Mouse (Mus musculus) forebrain, postnatal 0 days (tissue): ENCODE measurements around the gene H2-DMa. TPM values are rescaled to one million over a fixed set of nuclear protein-coding genes. Genes with fewer than 3 reads are reported as not detected.

Experiments used
- ATAC-seq: fragments of 200-750 bp; cut with Nextera tagmentation; 2 replicates; pipeline ENCODE4 v1.8.0; 2017; ENCODE audit warnings: mild to moderate bottlenecking, moderate library complexity
- DNase-seq: peaks from one replicate; pipeline ENCODE4 v3.0.0-alpha.2; 2015
- H3K27ac ChIP-seq: fragments of 300-500 bp; sonication (generic); 2 replicates; pipeline ENCODE4 v1.5.1; 2014; ENCODE audit warnings: low read depth, mild to moderate bottlenecking, antibody characterized with exemption, low read length, moderate library complexity, mixed read lengths
- H3K27me3 ChIP-seq: fragments of 300-500 bp; sonication (generic); 2 replicates; pipeline ENCODE4 v1.6.1; 2014; ENCODE audit warnings: mild to moderate bottlenecking, low read length, mixed read lengths; ENCODE audit not compliant: insufficient read depth
- H3K36me3 ChIP-seq: fragments of 300-500 bp; sonication (generic); 2 replicates; pipeline ENCODE4 v1.6.1; 2014; ENCODE audit warnings: mild to moderate bottlenecking, moderate library complexity; ENCODE audit not compliant: insufficient read depth
- H3K4me1 ChIP-seq: fragments of 300-500 bp; sonication (generic); 2 replicates; pipeline ENCODE4 v1.6.1; 2014; ENCODE audit warnings: antibody characterized with exemption; ENCODE audit not compliant: insufficient read depth
- H3K4me2 ChIP-seq: fragments of 300-500 bp; sonication (generic); 2 replicates; pipeline ENCODE4 v1.6.1; 2014; ENCODE audit warnings: low read depth, mild to moderate bottlenecking, moderate library complexity
- H3K4me3 ChIP-seq: fragments of 300-500 bp; sonication (generic); 2 replicates; pipeline ENCODE4 v1.5.1; 2014; ENCODE audit warnings: low read depth, low read length, mixed read lengths
- H3K9ac ChIP-seq: fragments of 300-500 bp; sonication (generic); 2 replicates; pipeline ENCODE4 v1.6.1; 2014; ENCODE audit warnings: mild to moderate bottlenecking
- H3K9me3 ChIP-seq: fragments of 300-500 bp; sonication (generic); 2 replicates; pipeline ENCODE4 v1.6.1; 2016; ENCODE audit warnings: low read length
- CTCF ChIP-seq: sonication (generic); IDR thresholded peaks from 2 replicates; pipeline ENCODE4 v1.5.1; 2016; ENCODE audit warnings: antibody characterized with exemption, control low read depth, low read depth
- WGBS: fragments of 180-500 bp; shearing (Covaris S2); extraction: QIAGEN DNeasy Blood & Tissue Kit; methylation state at CpG from one replicate; pipeline ENCODE4 v1.1.7; 2014; 5-methylcytosine and 5-hydroxymethylcytosine counted together
- polyA plus RNA-seq: library from polyadenylated mRNA; unstranded; fragments of >200 nt; fragmentation: Nextera tagmentation; extraction: Ambion mirVana; gene quantifications from 2 replicates; pipeline ENCODE4 v1.2.1, GENCODE M21; 2015
- total RNA-seq: library from RNA; depleted of rRNA; stranded (reverse); fragments of >200 nt; gene quantifications from 2 replicates; pipeline ENCODE4 v1.2.3, GENCODE M21; 2014

Gene H2-DMa
- total and polyA plus RNA-seq, 2 experiments from 2014 or later, result 23.5 to 25.7 TPM

GRCm38 (mm10) chr17:34096497-34097010 lies 22.8 kb upstream of the H2-DMa start:
- H3K4me3 ChIP-seq, result no peak overlapping the region
- no peaks in the 10 kb centered on the region for H3K27me3 ChIP-seq
- H3K4me2 ChIP-seq, result no peak overlapping the region
- H3K27ac ChIP-seq, result no peak overlapping the region
- ATAC-seq, result no peak
- WGBS, result 75% methylated on average over 3 of the region's 3 CpGs
- no peak overlapping the region for H3K9ac ChIP-seq
- TF ChIP-seq CTCF, result no peak
- no peaks in the 10 kb centered on the region for H3K36me3 ChIP-seq
- DNase-seq, result no peak
- H3K9me3 ChIP-seq, result no peaks in the 10 kb centered on the region
- no peaks in the 10 kb centered on the region for H3K4me1 ChIP-seq

DNA sequence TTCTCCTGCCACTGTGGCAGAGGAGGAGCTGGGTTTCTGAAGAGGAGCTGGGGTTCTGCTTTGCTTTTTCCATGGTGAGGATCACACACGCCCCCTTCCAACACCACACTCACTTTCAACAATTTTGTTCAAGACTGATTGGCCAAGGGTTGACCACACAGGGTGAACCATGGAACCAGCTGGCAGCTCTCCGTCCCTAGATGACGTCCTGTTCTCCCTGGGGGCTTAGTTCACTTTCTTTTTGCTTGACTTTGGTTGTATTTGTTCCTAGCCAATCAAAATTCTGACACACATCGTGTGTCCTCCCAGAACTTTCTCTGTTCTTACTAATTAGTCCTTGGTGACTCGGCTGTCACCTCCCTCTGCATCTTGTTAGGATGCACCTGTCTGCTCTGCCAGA lies 22.1 kb upstream of the H2-DMa start:
- WGBS, result 57% methylated on average over 5 of the region's 5 CpGs
- TF ChIP-seq CTCF, result no peak
- H3K4me2 ChIP-seq, result no peak overlapping the region

GRCm38 (mm10) chr17:34098709-34099479 lies 20.4 kb upstream of the H2-DMa start:
- ATAC-seq, result no peak
- Histone ChIP-seq H3K27ac (no peak overlapping the region), H3K4me1 (no peaks in the 10 kb centered on the region), H3K4me2 (no peak overlapping the region), H3K9ac (no peak overlapping the region), H3K27me3 (no peaks in the 10 kb centered on the region), H3K36me3 (no peaks in the 10 kb centered on the region), H3K9me3 (no peaks in the 10 kb centered on the region), H3K4me3 (no peak overlapping the region)
- no peak for DNase-seq
- WGBS, result 63% methylated on average over 10 of the region's 10 CpGs
- no peak for TF ChIP-seq CTCF

More for the DNA sequence above, 22.1 kb upstream of the H2-DMa start:
- DNase-seq, result no peak
- H3K36me3 ChIP-seq, result no peaks in the 10 kb centered on the region
- no peaks in the 10 kb centered on the region for H3K27me3 ChIP-seq
- ATAC-seq, result no peak
- H3K9ac ChIP-seq, result no peak overlapping the region
- no peak overlapping the region for H3K27ac ChIP-seq
- no peaks in the 10 kb centered on the region for H3K9me3 ChIP-seq
- no peak overlapping the region for H3K4me3 ChIP-seq
- H3K4me1 ChIP-seq, result no peaks in the 10 kb centered on the region

GRCm38 (mm10) chr17:34099531-34099930 lies 19.8 kb upstream of the H2-DMa start:
- Histone ChIP-seq H3K4me2 (no peak overlapping the region), H3K9me3 (no peaks in the 10 kb centered on the region), H3K27ac (no peak overlapping the region), H3K4me3 (no peak overlapping the region), H3K27me3 (no peaks in the 10 kb centered on the region), H3K36me3 (no peaks in the 10 kb centered on the region), H3K9ac (no peak overlapping the region), H3K4me1 (no peaks in the 10 kb centered on the region)
- no peak for ATAC-seq
- 29% methylated on average over 5 of the region's 5 CpGs for WGBS
- no peak for DNase-seq
- TF ChIP-seq CTCF, result no peak

DNA sequence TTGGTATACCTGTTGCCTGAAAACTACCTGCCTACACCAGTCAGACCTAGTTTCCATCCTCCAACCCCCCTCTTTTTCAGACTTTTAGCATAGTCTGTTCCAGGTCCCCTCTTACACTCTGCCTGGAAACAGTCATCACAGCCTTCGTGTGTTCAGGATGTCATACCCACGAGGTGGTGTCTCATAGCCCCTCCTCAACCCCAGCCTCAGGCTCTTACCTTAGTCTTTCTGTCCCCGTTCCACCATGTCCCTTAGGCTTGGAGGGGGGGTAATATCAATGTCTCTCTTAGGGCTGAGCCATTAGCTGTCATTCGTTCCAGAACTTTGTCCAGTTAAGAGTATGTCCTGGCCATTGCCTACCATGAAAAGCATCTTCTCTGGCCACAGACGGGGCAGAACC lies 18.2 kb upstream of the H2-DMa start:
- H3K9me3 ChIP-seq, result no peaks in the 10 kb centered on the region

DNA sequence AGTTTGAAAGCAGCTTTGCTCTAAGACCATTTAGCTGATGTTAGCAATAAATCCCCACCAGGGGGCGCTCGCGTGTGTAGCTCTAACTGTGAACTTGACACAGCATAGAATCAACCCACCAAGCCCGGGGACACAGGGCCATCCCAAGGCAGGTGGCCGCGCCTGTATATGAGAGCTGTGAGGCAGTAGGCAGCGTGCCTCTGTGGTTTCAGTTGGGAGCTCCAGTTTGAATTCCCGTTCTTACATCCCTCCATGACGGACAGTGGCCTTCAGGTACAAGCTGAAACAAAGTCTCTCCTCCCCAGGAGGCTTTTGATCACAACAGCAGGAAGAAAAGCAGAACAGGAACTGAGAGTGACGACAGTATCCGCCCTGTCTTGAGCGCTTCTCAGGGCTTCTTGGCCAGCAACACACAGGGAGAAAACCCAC lies 17.7 kb upstream of the H2-DMa start:
- Histone ChIP-seq H3K9ac (no peak overlapping the region), H3K27me3 (no peaks in the 10 kb centered on the region), H3K4me2 (peak overlapping the region; percentile 35), H3K9me3 (no peaks in the 10 kb centered on the region), H3K27ac (no peak overlapping the region), H3K36me3 (no peaks in the 10 kb centered on the region), H3K4me3 (no peak overlapping the region), H3K4me1 (no peaks in the 10 kb centered on the region)
- DNase-seq, result peak; percentile 93
- 6% methylated on average over 12 of the region's 12 CpGs for WGBS
- ATAC-seq, result peak; percentile 90
- TF ChIP-seq CTCF, result peak; percentile 90

More for the DNA sequence above, 18.2 kb upstream of the H2-DMa start:
- no peak for TF ChIP-seq CTCF
- DNase-seq (no peak), ATAC-seq (peak; percentile 6; the same call in 1 of the 2 replicates)
- WGBS, result 31% methylated on average over 5 of the region's 5 CpGs
- Histone ChIP-seq H3K27me3 (no peaks in the 10 kb centered on the region), H3K9ac (no peak overlapping the region), H3K27ac (no peak overlapping the region), H3K4me1 (no peaks in the 10 kb centered on the region), H3K36me3 (no peaks in the 10 kb centered on the region), H3K4me2 (no peak overlapping the region), H3K4me3 (no peak overlapping the region)

DNA sequence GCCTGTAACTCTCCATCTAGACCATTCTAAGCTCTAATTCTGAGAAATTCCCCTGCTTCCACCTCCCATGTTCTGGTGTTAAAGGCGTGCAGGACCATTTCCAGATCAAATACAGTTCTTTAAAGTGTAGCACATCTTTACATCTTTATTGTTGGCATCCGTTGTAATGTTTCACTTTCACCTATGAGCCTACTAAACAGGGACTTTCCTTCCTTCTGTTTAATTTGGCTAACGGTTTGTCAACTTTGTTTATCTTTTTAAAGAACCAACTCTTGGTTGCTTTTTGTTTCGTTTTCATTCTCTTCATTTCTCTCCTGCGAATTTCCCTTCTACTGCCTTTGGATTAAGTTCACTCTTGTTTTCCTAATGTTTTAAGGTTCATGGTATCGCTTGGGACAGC lies 16.5 kb upstream of the H2-DMa start:
- Histone ChIP-seq H3K4me2 (no peak overlapping the region), H3K36me3 (no peaks in the 10 kb centered on the region), H3K27ac (no peak overlapping the region), H3K27me3 (no peaks in the 10 kb centered on the region), H3K9ac (no peak overlapping the region), H3K4me3 (no peak overlapping the region), H3K9me3 (no peaks in the 10 kb centered on the region), H3K4me1 (no peaks in the 10 kb centered on the region)
- 76% methylated on average over 6 of the region's 6 CpGs for WGBS
- ATAC-seq (no peak), DNase-seq (no peak)
- no peak for TF ChIP-seq CTCF
